Mouse (Mus musculus): ENCODE measurements at regions not wholly inside any gene's neighbourhood (a gene's known extent, or its start where the extent isn't known, plus 50 kb on each side); places are given as distances from the start of the nearest gene placed in this dataset.

DNA sequence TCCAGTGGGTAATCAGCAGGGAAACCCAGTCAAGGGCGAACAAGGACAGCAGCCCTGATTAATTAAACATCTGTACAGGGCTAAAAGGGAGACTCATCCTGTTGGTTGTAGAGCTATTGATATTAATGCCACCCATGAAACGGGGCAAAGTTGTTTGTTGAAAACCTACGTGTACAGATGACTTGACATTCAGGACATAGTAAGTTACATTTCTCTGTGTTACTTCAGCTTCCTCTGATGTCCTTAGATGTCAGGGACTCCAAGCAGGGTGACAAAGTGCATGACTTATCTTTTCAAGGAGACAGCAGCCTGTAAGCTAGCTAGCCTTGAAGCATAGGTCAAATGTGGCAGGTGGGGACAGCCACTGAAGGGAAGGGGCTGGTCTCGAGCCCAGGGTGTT, 390.5 kb downstream of the Ccdc171 start:
- H3K27ac ChIP-seq (replicated peaks; ENCODE audit: low read depth, low read length) = no peak overlapping the region
- WGBS = 74% methylated on average over 4 of the region's 4 CpGs
- H3K4me1 ChIP-seq (ENCODE audit: control insufficient read depth, insufficient read depth, low read length) = peaks cover 6% of the 10 kb centered on the region; the same call in 1 of the 2 replicates

DNA sequence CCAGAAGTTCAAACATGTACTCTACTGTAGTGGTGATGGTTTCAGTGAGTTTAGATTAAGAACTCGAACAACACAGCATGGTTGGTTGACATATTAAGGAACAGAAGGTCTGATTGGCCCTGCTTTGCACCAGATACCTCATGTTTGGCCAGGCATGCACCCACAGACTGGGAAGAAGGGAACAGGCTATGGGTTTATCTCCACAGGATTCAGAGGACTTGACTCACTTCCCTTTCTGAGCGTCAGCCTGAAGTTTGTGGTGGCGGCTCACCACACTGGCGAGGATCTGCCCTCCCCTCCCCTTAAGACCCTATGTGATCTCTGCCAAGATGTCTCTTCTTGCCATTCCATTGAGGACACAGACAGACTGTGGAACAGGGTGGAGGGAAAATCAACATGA, 391.7 kb downstream of the Ccdc171 start:
- Histone ChIP-seq H3K9ac (ENCODE audit: low read length) (no peak overlapping the region), H3K27ac (replicated peaks; ENCODE audit: low read depth, low read length) (no peak overlapping the region), H3K4me3 (ENCODE audit: low read depth, low read length) (no peak overlapping the region), H3K27me3 (ENCODE audit: control insufficient read depth, insufficient read depth, low read length) (no peaks in the 10 kb centered on the region), H3K4me2 (ENCODE audit: low read depth, severe bottlenecking) (no peak overlapping the region), H3K36me3 (ENCODE audit: control insufficient read depth, insufficient read depth, low read length) (no peaks in the 10 kb centered on the region), H3K4me1 (ENCODE audit: control insufficient read depth, insufficient read depth, low read length) (peaks cover 6% of the 10 kb centered on the region; the same call in 1 of the 2 replicates), H3K9me3 (ENCODE audit: control insufficient read depth, low read length) (no peaks in the 10 kb centered on the region)
- 91% methylated on average over 4 of the region's 4 CpGs for WGBS
- ATAC-seq (ENCODE audit: insufficient number of reproducible peaks, low FRiP score, low TSS enrichment, low read depth) = no peak
- no peak for DNase-seq (ENCODE audit: low spot score)

More for the DNA sequence above, 390.5 kb downstream of the Ccdc171 start:
- DNase-seq (ENCODE audit: low spot score) (no peak), ATAC-seq (ENCODE audit: insufficient number of reproducible peaks, low FRiP score, low TSS enrichment, low read depth) (no peak)
- Histone ChIP-seq H3K4me2 (ENCODE audit: low read depth, severe bottlenecking) (no peak overlapping the region), H3K36me3 (ENCODE audit: control insufficient read depth, insufficient read depth, low read length) (no peaks in the 10 kb centered on the region), H3K9ac (ENCODE audit: low read length) (no peak overlapping the region), H3K4me3 (ENCODE audit: low read depth, low read length) (no peak overlapping the region), H3K9me3 (ENCODE audit: control insufficient read depth, low read length) (no peaks in the 10 kb centered on the region), H3K27me3 (ENCODE audit: control insufficient read depth, insufficient read depth, low read length) (no peaks in the 10 kb centered on the region)

DNA sequence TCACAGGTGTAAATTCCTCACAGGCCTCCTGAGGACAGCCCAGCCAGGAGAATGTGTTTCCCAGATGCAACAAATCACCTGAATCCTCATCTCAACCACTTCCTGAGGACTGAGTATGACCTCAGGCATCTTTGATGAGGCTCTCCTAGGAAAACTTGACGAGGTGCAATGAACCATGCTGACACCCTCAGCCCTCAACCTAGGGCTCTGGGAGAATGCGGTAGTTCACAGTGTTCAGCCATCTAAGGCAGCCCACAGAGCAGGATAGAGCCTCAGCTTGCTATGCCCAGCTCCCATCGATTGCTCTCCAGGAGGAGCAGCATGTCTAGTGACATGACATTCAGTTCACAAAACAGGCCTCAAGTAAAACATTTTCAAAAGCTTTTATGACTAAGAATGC, 392.7 kb downstream of the Ccdc171 start:
- Histone ChIP-seq H3K27me3 (ENCODE audit: control insufficient read depth, insufficient read depth, low read length) (no peaks in the 10 kb centered on the region), H3K4me3 (ENCODE audit: low read depth, low read length) (no peak overlapping the region), H3K36me3 (ENCODE audit: control insufficient read depth, insufficient read depth, low read length) (no peaks in the 10 kb centered on the region), H3K9me3 (ENCODE audit: control insufficient read depth, low read length) (no peaks in the 10 kb centered on the region), H3K9ac (ENCODE audit: low read length) (no peak overlapping the region), H3K4me2 (ENCODE audit: low read depth, severe bottlenecking) (no peak overlapping the region), H3K27ac (replicated peaks; ENCODE audit: low read depth, low read length) (no peak overlapping the region), H3K4me1 (ENCODE audit: control insufficient read depth, insufficient read depth, low read length) (peaks cover 6% of the 10 kb centered on the region; the same call in 1 of the 2 replicates)
- DNase-seq (ENCODE audit: low spot score) = no peak
- WGBS = 52% methylated on average over 3 of the region's 3 CpGs
- no peak; the same call in 1 of the 2 replicates for ATAC-seq (ENCODE audit: insufficient number of reproducible peaks, low FRiP score, low TSS enrichment, low read depth)

DNA sequence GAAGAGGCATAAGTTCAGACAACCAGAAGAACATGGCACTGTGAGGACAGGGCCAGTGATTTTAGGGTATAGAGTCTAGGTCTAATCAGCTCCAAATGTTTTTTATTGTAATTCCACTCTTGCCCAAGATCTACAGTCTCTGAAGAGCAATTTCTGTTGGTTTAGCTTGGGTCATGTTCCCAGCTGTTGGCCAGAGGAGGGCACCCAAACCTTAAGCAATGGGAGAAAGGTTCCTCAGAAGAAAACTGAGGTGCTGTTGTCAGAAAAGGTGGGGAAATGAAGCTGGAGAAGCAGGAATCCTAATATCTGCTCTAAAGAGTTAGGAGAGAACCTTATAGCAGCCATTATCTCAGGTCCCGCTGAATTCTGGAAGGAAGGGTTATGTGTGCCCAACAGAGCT, 393.7 kb downstream of the Ccdc171 start:
- no peak for DNase-seq (ENCODE audit: low spot score)

DNA sequence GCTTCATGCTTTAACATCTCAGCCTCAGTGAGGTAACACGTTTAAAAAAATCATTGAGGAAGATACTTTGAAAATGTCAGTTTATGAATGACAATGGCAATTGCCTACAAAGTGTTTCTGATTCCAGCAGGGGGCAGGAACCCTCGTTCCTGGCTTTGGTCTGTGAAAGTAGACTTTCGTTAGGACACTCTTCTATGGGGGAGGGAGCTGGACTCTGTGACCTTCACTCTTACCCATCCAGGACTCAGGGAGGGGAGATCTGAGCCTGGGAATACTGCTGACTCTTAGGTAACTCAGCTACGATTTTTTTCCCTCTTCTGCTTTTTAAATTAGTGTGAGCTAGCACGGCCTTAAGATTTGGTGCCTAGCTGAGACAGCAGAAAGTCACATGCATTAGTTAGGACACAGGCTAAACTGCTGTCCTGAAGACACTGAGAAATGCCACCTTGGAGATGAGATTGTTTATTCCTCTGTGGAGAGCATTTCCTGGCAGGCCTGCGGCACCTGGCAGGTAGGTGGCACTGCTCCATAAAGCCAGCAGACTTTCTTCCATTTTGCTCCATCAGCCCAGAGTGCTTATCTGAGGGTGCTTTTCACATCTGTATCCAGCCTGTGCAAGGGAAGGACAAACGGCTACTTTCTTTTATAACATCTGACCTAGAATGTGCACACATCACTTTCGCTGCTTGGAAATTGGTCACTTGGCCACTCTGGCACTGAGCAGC, 399.9 kb downstream of the Ccdc171 start:
- Histone ChIP-seq H3K9me3 (ENCODE audit: control insufficient read depth, low read length) (no peaks in the 10 kb centered on the region), H3K27ac (replicated peaks; ENCODE audit: low read depth, low read length) (no peak overlapping the region), H3K36me3 (ENCODE audit: control insufficient read depth, insufficient read depth, low read length) (no peaks in the 10 kb centered on the region), H3K4me2 (ENCODE audit: low read depth, severe bottlenecking) (no peak overlapping the region), H3K27me3 (ENCODE audit: control insufficient read depth, insufficient read depth, low read length) (no peaks in the 10 kb centered on the region), H3K4me1 (ENCODE audit: control insufficient read depth, insufficient read depth, low read length) (peaks cover 14% of the 10 kb centered on the region), H3K4me3 (ENCODE audit: low read depth, low read length) (no peak overlapping the region), H3K9ac (ENCODE audit: low read length) (no peak overlapping the region)
- ATAC-seq (ENCODE audit: insufficient number of reproducible peaks, low FRiP score, low TSS enrichment, low read depth) (no peak), DNase-seq (ENCODE audit: low spot score) (no peak)
- WGBS = 63% methylated on average over 8 of the region's 8 CpGs

More for the DNA sequence above, 393.7 kb downstream of the Ccdc171 start:
- Histone ChIP-seq H3K4me2 (ENCODE audit: low read depth, severe bottlenecking) (no peak overlapping the region), H3K9me3 (ENCODE audit: control insufficient read depth, low read length) (no peaks in the 10 kb centered on the region), H3K27me3 (ENCODE audit: control insufficient read depth, insufficient read depth, low read length) (no peaks in the 10 kb centered on the region), H3K4me3 (ENCODE audit: low read depth, low read length) (no peak overlapping the region), H3K36me3 (ENCODE audit: control insufficient read depth, insufficient read depth, low read length) (no peaks in the 10 kb centered on the region), H3K9ac (ENCODE audit: low read length) (no peak overlapping the region), H3K4me1 (ENCODE audit: control insufficient read depth, insufficient read depth, low read length) (peaks cover 6% of the 10 kb centered on the region; the same call in 1 of the 2 replicates), H3K27ac (replicated peaks; ENCODE audit: low read depth, low read length) (no peak overlapping the region)
- WGBS = 82% methylated on average over 1 of the region's 1 CpGs
- no peak for ATAC-seq (ENCODE audit: insufficient number of reproducible peaks, low FRiP score, low TSS enrichment, low read depth)

DNA sequence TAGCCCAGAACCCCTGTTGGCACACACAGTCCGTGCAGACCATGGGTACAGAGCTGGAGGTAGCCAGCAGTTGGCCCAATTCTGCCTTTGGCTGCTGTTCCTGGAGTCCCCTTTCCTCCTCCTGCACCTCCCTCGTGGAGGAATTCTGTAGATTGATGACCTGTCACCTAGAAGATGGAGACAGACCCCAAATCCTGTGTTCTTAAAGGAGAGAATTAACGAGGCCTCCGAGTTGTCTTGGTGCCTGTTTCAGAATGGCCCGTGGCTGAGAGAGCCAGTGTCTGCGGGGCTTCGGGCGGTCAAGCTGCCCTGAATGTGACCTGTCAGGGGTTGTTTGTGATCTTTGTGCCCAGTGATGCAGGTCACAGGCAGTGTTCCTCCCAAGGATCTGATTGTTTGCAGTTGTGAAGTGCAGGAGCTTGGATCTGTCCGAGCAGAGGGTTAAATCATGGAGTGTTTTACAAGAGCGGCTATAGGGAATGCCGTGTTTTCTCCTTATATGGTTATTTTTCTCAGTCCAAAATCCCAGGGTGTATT, 400.9 kb downstream of the Ccdc171 start:
- Histone ChIP-seq H3K36me3 (ENCODE audit: control insufficient read depth, insufficient read depth, low read length) (no peaks in the 10 kb centered on the region), H3K27me3 (ENCODE audit: control insufficient read depth, insufficient read depth, low read length) (no peaks in the 10 kb centered on the region), H3K27ac (replicated peaks; ENCODE audit: low read depth, low read length) (peak overlapping the region; percentile 36; the same call in 1 of the 2 replicates), H3K4me1 (ENCODE audit: control insufficient read depth, insufficient read depth, low read length) (peaks cover 14% of the 10 kb centered on the region), H3K9me3 (ENCODE audit: control insufficient read depth, low read length) (no peaks in the 10 kb centered on the region), H3K9ac (ENCODE audit: low read length) (no peak overlapping the region), H3K4me3 (ENCODE audit: low read depth, low read length) (no peak overlapping the region), H3K4me2 (ENCODE audit: low read depth, severe bottlenecking) (no peak overlapping the region)
- 14% methylated on average over 11 of the region's 11 CpGs for WGBS
- DNase-seq (ENCODE audit: low spot score) (no peak), ATAC-seq (ENCODE audit: insufficient number of reproducible peaks, low FRiP score, low TSS enrichment, low read depth) (no peak)

DNA sequence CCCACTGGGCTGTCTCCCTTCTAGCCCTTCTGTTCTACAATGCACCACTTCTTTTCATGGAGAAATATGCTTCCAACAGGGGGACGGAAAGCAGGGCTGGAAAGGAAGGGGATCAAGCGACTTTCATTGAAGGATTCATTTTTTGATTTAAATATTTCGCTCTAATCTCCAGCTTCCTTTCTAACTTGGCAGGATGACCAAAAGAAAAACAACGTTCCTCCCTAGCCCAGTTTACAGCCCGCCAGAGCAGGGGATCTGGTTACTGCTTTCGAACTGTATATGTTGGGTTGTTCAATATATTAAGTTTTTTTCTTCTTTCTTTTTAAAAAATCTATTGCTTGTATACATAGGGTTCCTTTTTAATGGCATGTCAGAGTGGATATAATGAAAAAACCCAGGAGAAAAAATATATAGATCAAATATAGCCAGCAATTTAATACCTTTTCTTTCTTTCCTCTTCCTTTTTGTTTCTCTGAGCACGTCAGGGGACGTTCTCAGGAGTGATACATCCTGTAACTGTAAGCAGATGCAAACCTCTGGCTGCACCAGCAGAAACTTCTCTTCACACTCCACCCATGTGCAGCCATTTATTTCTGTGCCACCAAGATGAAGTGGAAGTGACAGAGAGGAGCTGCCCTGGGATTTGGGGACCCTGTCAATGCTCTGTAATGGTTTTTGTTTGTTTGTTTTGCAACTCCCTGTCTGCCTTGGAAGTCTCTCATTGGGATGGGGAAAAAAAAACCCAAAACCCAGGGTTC, 406.7 kb downstream of the Ccdc171 start:
- WGBS = 65% methylated on average over 8 of the region's 8 CpGs
- H3K27ac ChIP-seq (replicated peaks; ENCODE audit: low read depth, low read length) = no peak overlapping the region
- DNase-seq (ENCODE audit: low spot score) (no peak), ATAC-seq (ENCODE audit: insufficient number of reproducible peaks, low FRiP score, low TSS enrichment, low read depth) (no peak)
- H3K36me3 ChIP-seq (ENCODE audit: control insufficient read depth, insufficient read depth, low read length) = no peaks in the 10 kb centered on the region
- H3K9ac ChIP-seq (ENCODE audit: low read length) = no peak overlapping the region
- no peak overlapping the region for H3K4me2 ChIP-seq (ENCODE audit: low read depth, severe bottlenecking)
- H3K4me3 ChIP-seq (ENCODE audit: low read depth, low read length) = no peak overlapping the region
- no peaks in the 10 kb centered on the region for H3K4me1 ChIP-seq (ENCODE audit: control insufficient read depth, insufficient read depth, low read length)
- H3K27me3 ChIP-seq (ENCODE audit: control insufficient read depth, insufficient read depth, low read length) = no peaks in the 10 kb centered on the region
- H3K9me3 ChIP-seq (ENCODE audit: control insufficient read depth, low read length) = no peaks in the 10 kb centered on the region

DNA sequence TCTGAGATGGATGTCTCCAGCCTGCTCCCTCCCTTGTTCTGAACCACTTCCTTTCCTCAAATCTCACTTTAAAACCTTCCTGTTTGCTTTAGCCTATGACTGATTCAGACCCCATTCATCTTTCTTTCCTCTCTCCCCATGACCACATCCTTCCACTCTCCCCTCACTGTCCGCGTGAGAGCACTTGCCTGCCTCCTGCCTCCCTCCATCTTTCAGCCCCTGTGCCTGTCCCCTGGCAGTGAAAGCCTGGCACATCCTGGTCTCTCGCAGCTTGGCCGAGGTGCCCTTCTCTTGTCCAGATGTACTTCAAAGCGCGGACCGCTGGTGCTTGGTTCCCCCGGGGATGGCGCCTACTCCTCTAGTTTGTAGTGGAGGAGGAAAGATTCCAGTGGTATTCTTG, 416.3 kb downstream of the Ccdc171 start:
- H3K4me3 ChIP-seq (ENCODE audit: low read depth, low read length) = no peak overlapping the region
- ATAC-seq (ENCODE audit: insufficient number of reproducible peaks, low FRiP score, low TSS enrichment, low read depth) (no peak), DNase-seq (ENCODE audit: low spot score) (peak; percentile 25)
- WGBS = 85% methylated on average over 9 of the region's 9 CpGs
- no peaks in the 10 kb centered on the region for H3K36me3 ChIP-seq (ENCODE audit: control insufficient read depth, insufficient read depth, low read length)
- H3K27me3 ChIP-seq (ENCODE audit: control insufficient read depth, insufficient read depth, low read length) = no peaks in the 10 kb centered on the region
- no peak overlapping the region for H3K4me2 ChIP-seq (ENCODE audit: low read depth, severe bottlenecking)
- H3K9ac ChIP-seq (ENCODE audit: low read length) = no peak overlapping the region
- no peaks in the 10 kb centered on the region for H3K9me3 ChIP-seq (ENCODE audit: control insufficient read depth, low read length)
- H3K4me1 ChIP-seq (ENCODE audit: control insufficient read depth, insufficient read depth, low read length) = 0 out of 2 replicates have a peak, but pooled peaks cover 2% of the 10 kb centered on the region
- H3K27ac ChIP-seq (replicated peaks; ENCODE audit: low read depth, low read length) = no peak overlapping the region
